Mouse (Mus musculus): ENCODE measurements around the gene Car3.

Car3 gene

DNA sequence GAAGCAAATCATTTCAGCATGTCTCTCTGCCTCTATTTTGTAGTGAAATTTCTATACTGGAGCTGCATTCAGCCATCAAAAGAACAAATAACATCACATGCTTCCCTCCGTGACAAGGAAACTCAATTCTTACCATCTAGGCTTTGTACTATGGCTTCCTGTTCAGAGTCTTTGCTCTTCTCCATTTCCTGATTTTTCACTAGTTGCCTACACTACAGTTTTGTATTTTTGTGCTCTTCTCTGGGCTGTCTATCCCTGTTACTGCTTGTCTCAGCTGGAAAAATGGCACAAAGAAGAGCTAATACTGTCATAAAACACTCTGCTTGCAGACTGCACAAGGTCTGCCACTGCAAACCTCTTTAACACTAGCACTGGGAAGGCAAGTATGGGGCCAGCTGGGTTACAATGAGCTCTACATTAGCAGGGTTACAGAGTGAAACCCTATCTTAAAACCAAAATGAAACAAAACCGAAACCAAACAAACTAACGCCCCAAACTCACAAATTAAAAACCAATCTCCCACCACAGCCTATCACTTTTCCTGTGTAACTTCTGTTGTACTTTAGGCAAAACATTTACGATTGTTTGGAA is 48.8 kb downstream of the Car3 start:
- DNase-seq (ENCODE audit: low spot score), result no peak

DNA sequence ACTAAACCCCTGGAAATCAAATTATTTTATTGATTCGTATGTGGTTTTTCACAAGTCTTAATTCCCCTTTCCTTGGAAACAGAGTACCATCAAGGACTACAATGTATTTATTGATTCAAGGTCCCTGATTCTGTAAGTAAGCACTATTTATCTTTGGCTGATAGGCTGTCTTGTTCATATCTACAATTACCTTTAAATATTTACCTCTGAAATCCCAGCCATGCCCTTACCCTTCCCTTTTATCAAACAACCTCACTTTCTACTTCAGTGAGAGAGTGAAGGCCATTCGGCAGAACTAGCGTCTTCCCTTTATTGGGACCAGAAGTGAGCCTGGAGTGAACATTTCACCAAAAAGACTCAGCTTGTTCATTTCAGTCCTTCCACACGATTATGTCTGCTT is 50.5 kb downstream of the Car3 start:
- DNase-seq (ENCODE audit: low spot score), result no peak

DNA sequence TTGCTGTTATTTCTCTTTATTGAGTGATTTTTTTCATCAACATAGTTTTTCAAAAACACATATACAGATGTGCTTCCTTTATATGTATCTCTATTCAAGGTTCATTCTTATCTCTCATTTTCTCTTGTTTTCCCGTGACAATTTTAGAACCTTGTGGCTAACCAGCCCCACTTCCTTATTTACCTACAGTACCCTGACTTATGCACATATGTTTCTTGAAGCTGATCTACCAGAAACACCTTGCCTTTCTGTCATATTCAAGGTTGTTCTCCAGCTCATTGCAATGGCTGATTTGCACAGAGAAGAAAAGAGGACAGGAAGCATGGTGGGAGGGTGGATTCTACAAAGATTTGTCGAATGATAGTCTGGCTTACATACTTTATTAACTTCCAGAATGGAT is 52.0 kb downstream of the Car3 start:
- no peak for DNase-seq (ENCODE audit: low spot score)

DNA sequence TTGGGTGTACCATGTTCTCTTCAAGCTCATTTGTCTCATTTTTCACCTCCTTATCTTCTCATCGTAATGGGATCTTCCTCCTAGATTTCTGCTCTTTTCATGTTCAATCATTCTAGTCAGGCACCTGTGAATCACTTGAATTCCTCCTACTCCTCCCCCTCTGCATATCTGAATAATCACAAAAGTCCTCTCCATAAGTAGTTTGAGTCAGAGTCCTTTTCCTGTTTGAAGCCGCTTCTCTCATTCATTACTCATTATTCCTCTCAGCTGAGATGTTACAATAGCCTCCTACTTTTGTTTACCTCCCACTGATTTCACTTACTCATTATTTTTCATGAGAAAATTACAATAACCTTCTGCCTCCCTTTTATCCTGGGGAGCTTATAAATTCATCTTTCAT is 53.9 kb downstream of the Car3 start:
- DNase-seq (ENCODE audit: low spot score), result no peak
